Mouse (Mus musculus) neural tube, embryonic 11.5 days (tissue): ENCODE results near the gene Masp2. TPM values are rescaled to one million over a fixed set of nuclear protein-coding genes. Genes with fewer than 3 reads are reported as not detected.

Experiments used
- ATAC-seq: fragments of 200-750 bp; cut with Nextera tagmentation; 2 replicates; pipeline ENCODE4 v1.8.0; 2017; ENCODE audit warnings: moderate number of reproducible peaks, mild to moderate bottlenecking, moderate TSS enrichment, moderate library complexity; ENCODE audit not compliant: insufficient read depth, low FRiP score, low TSS enrichment
- DNase-seq: peaks from one replicate; pipeline ENCODE4 v3.0.0-alpha.2; 2015; ENCODE audit warnings: low spot score
- H3K27ac ChIP-seq: fragments of 300-500 bp; sonication (generic); 2 replicates; pipeline ENCODE4 v1.5.1; 2014; ENCODE audit warnings: low read depth, mild to moderate bottlenecking, low read length
- H3K27me3 ChIP-seq: fragments of 300-500 bp; sonication (generic); 2 replicates; pipeline ENCODE4 v1.6.1; 2014; ENCODE audit warnings: mild to moderate bottlenecking, low read length, mixed read lengths; ENCODE audit not compliant: control insufficient read depth, insufficient read depth
- H3K36me3 ChIP-seq: fragments of 300-500 bp; sonication (generic); 2 replicates; pipeline ENCODE4 v1.6.1; 2014; ENCODE audit warnings: mild to moderate bottlenecking, low read length, moderate library complexity, mixed read lengths; ENCODE audit not compliant: control insufficient read depth, insufficient read depth
- H3K4me1 ChIP-seq: fragments of 300-500 bp; sonication (generic); 2 replicates; pipeline ENCODE4 v1.6.1; 2014; ENCODE audit warnings: low read length, mixed read lengths; ENCODE audit not compliant: control insufficient read depth, insufficient read depth
- H3K4me2 ChIP-seq: fragments of 300-500 bp; sonication (generic); 2 replicates; pipeline ENCODE4 v1.6.1; 2014; ENCODE audit warnings: low read depth, mild to moderate bottlenecking, moderate library complexity
- H3K4me3 ChIP-seq: fragments of 300-500 bp; sonication (generic); 2 replicates; pipeline ENCODE4 v1.5.1; 2014; ENCODE audit warnings: low read depth, low read length
- H3K9ac ChIP-seq: fragments of 300-500 bp; sonication (generic); 2 replicates; pipeline ENCODE4 v1.6.1; 2014; ENCODE audit warnings: mild to moderate bottlenecking, low read length
- H3K9me3 ChIP-seq: fragments of 300-500 bp; sonication (generic); 2 replicates; pipeline ENCODE4 v1.6.1; 2016; ENCODE audit warnings: low read length; ENCODE audit not compliant: control insufficient read depth
- WGBS: fragments of 180-500 bp; shearing (Covaris S2); extraction: QIAGEN DNeasy Blood & Tissue Kit; methylation state at CpG from one replicate; pipeline ENCODE4 v1.1.7; 2014; 5-methylcytosine and 5-hydroxymethylcytosine counted together
- polyA plus RNA-seq: library from polyadenylated mRNA; unstranded; fragments of >200 nt; fragmentation: Nextera tagmentation; extraction: Ambion mirVana; gene quantifications from 2 replicates; pipeline ENCODE4 v1.2.1, GENCODE M21; 2014

The Masp2 gene
- polyA plus RNA-seq, 1 experiment from 2014 or later = 0.17 TPM

- Histone ChIP-seq H3K4me2 (no peak overlapping the region), H3K4me1 (no peaks in the 10 kb centered on the region)
- WGBS = 69% methylated on average over 9 of the region's 9 CpGs
Measured at GRCm38 (mm10) chr4:148638302-148638701, 35.9 kb downstream of the Masp2 start.

DNA sequence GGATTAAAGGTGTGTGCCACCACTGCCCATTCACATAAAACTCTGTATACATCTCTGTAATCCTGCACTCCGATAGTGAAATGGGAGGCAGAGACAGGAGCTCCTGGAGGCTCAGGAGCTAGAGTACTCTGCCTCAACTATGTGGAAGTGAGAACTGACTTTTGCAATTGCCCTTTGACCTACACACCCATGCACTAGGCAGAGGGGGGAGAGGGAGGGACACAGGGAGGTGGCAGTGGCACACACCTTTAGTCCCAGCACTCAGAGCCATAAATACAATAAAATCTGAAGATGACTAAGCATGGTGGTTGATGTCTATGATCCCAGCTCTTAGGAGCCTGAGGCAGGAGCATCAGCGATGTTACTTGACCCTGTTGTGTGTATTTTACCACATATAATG, 37.1 kb downstream of the Masp2 start:
- Histone ChIP-seq H3K9ac (no peak overlapping the region), H3K4me1 (no peaks in the 10 kb centered on the region), H3K27me3 (no peaks in the 10 kb centered on the region), H3K9me3 (no peaks in the 10 kb centered on the region), H3K4me3 (no peak overlapping the region), H3K27ac (no peak overlapping the region), H3K36me3 (no peaks in the 10 kb centered on the region), H3K4me2 (no peak overlapping the region)
- ATAC-seq = no peak
- 84% methylated on average over 2 of the region's 2 CpGs for WGBS
- DNase-seq = no peak

More at GRCm38 (mm10) chr4:148638302-148638701, 35.9 kb downstream of the Masp2 start:
- Histone ChIP-seq H3K27me3 (no peaks in the 10 kb centered on the region), H3K36me3 (no peaks in the 10 kb centered on the region), H3K9ac (no peak overlapping the region), H3K4me3 (no peak overlapping the region), H3K27ac (no peak overlapping the region), H3K9me3 (no peaks in the 10 kb centered on the region)
- DNase-seq (no peak), ATAC-seq (no peak)

DNA sequence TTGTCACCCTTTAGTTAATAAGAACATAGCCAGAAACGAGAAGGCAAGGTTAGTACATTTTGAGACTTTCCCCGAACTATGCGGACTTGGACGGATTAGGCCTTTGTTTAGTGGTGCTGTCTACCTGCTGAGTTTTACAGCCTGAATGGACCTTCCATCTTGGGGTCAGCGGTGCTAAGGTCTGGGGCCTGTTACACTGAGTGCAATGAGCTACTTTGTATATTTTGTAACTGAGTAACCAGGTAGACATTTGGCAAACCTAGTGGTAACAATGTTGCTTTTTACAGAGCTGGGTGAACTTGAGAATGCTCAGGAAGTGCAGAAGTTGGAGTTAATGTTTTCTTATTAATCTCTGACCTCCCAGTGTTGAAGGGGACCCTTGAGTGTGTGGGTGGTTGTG, 38.8 kb downstream of the Masp2 start:
- H3K9ac ChIP-seq = no peak overlapping the region
- no peaks in the 10 kb centered on the region for H3K36me3 ChIP-seq
- H3K27ac ChIP-seq = no peak overlapping the region
- H3K4me1 ChIP-seq = no peaks in the 10 kb centered on the region
- DNase-seq = no peak
- ATAC-seq = no peak
- no peaks in the 10 kb centered on the region for H3K27me3 ChIP-seq
- no peak overlapping the region for H3K4me2 ChIP-seq
- 76% methylated on average over 5 of the region's 5 CpGs for WGBS
- H3K4me3 ChIP-seq = no peak overlapping the region
- no peaks in the 10 kb centered on the region for H3K9me3 ChIP-seq

DNA sequence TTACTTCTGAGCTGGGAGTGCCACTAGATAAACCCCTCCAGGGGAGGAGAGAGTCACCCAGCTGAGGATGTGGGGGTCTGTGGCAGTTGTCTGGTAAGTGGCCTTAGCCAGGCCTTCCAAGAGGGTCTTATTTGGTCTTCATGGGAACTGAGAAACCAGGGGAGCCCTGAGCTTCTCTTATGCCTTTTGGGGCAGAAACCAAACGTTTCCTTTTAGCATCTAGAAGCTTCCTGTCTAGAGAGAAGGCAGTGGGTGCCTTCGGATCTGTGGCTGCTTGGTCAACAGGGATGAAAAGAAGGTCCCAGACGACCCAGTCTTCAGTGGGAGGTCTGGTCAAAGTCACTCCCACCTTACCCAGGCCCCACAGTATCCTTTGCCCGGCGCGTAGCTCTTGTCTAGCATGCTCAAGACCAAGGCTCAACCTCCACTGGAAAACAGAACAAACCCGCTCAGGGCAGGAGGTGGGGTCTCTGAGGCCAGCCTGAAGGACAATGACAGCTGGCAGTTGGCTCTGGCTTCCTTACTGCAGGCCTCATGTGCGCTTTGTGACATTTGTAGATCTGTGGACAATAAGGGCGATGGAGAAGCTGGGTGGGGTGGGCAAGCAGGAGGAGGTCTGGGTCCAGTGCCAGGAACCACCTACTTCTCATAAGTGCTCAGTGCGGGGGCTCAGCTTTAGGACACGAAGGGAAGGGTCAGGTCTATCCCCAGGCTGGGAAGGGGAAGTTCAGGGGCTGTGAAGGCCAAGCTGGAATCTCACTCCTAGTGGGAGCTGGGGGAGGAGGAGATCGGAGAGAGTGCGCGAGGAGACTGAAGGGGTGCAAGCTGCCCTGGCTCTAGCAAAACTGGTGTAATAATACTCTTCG, 41.2 kb downstream of the Masp2 start, which contains the start of gene Gm572:
Gene Gm572 (plus strand): TSS at position 27 of the 866 bp plus-strand sequence.
- no peak for DNase-seq
- no peak within 1 kb of the TSS for H3K9ac ChIP-seq
- WGBS = 72% methylated on average over 15 of the region's 15 CpGs
- H3K27me3 ChIP-seq = no peaks in the 10 kb centered on the region
- H3K36me3 ChIP-seq = no peaks in the 10 kb centered on the region
- no peak within 1 kb of the TSS for H3K27ac ChIP-seq
- no peaks in the 10 kb centered on the region for H3K9me3 ChIP-seq
- no peak within 1 kb of the TSS for H3K4me2 ChIP-seq
- no peaks in the 10 kb centered on the region for H3K4me1 ChIP-seq
- H3K4me3 ChIP-seq = no peak within 1 kb of the TSS
- ATAC-seq = no peak

DNA sequence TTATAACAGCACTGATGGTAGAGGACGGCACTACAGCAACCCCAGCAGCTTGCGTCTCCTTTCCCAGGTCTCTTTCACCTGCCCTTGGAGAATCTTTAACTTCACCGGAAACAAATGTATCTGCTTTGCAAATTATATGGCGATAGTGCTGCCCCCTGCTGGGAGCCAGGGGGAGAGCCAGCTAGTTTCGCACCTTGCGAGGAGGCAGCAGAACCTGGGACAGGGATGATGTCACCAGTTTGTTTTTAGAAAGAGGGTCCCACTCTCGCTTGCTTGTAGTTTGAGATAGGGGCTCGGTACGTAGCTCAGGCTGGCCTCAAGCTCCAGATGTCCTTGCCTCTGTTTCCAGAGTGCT, 41.8 kb downstream of the Masp2 start:
- H3K36me3 ChIP-seq = no peaks in the 10 kb centered on the region
- H3K4me3 ChIP-seq = no peak overlapping the region
- H3K9me3 ChIP-seq = no peaks in the 10 kb centered on the region
- H3K27me3 ChIP-seq = no peaks in the 10 kb centered on the region
- no peak overlapping the region for H3K27ac ChIP-seq
- no peaks in the 10 kb centered on the region for H3K4me1 ChIP-seq
- peak; percentile 75 for DNase-seq
- 9% methylated on average over 9 of the region's 9 CpGs for WGBS
- ATAC-seq = no peak
- H3K4me2 ChIP-seq = no peak overlapping the region
- no peak overlapping the region for H3K9ac ChIP-seq

GRCm38 (mm10) chr4:148644926-148645325, 42.6 kb downstream of the Masp2 start:
- ATAC-seq (no peak), DNase-seq (no peak)
- no peaks in the 10 kb centered on the region for H3K4me1 ChIP-seq
- 91% methylated on average over 6 of the region's 6 CpGs for WGBS
- H3K9ac ChIP-seq = no peak overlapping the region
- no peak overlapping the region for H3K4me2 ChIP-seq
- H3K27ac ChIP-seq = no peak overlapping the region
- H3K36me3 ChIP-seq = no peaks in the 10 kb centered on the region
- no peak overlapping the region for H3K4me3 ChIP-seq
- H3K27me3 ChIP-seq = no peaks in the 10 kb centered on the region
- H3K9me3 ChIP-seq = no peaks in the 10 kb centered on the region

- WGBS = 76% methylated on average over 11 of the region's 11 CpGs
- ATAC-seq = no peak
- no peaks in the 10 kb centered on the region for H3K9me3 ChIP-seq
- no peak overlapping the region for H3K4me3 ChIP-seq
- no peaks in the 10 kb centered on the region for H3K36me3 ChIP-seq
- H3K27me3 ChIP-seq = no peaks in the 10 kb centered on the region
- DNase-seq = no peak
- no peak overlapping the region for H3K9ac ChIP-seq
- H3K4me2 ChIP-seq = no peak overlapping the region
- H3K27ac ChIP-seq = no peak overlapping the region
- H3K4me1 ChIP-seq = no peaks in the 10 kb centered on the region
Measured at GRCm38 (mm10) chr4:148646616-148647015, 44.3 kb downstream of the Masp2 start.

GRCm38 (mm10) chr4:148649309-148649708, 47.0 kb downstream of the Masp2 start:
- no peaks in the 10 kb centered on the region for H3K9me3 ChIP-seq
- H3K27ac ChIP-seq = no peak overlapping the region
- H3K9ac ChIP-seq = no peak overlapping the region
- DNase-seq (no peak), ATAC-seq (no peak)
- WGBS = 68% methylated on average over 3 of the region's 3 CpGs
- no peaks in the 10 kb centered on the region for H3K36me3 ChIP-seq
- H3K4me1 ChIP-seq = no peaks in the 10 kb centered on the region
- no peak overlapping the region for H3K4me2 ChIP-seq
- H3K27me3 ChIP-seq = no peaks in the 10 kb centered on the region
- H3K4me3 ChIP-seq = no peak overlapping the region

DNA sequence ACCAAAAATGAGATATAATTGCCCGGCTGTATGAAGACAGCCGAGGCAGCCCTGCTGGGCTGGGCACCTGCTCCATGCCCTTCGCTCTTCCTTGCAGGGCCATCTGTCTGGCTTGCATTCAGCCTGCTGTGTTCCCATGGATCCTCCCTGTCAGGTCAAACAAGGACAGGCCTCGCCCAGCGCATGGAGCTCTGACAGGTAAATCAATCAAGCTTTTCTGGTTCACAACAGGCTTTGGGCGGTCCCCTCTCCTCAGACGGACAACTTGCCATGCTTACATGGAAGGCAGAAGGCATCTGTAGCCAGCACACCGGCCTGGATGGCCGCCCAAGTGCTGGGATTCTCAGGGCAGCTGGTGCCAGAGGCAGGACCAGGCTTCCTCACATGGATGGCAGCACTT, 48.7 kb downstream of the Masp2 start:
- H3K27ac ChIP-seq = 0 out of 2 replicates have a peak overlapping the region, but pooled peaks have one; percentile 5
- 25% methylated on average over 9 of the region's 9 CpGs for WGBS
- H3K27me3 ChIP-seq = no peaks in the 10 kb centered on the region
- no peaks in the 10 kb centered on the region for H3K4me1 ChIP-seq
- DNase-seq (peak; percentile 75), ATAC-seq (peak; percentile 87)
- no peak overlapping the region for H3K4me3 ChIP-seq
- H3K4me2 ChIP-seq = no peak overlapping the region
- no peaks in the 10 kb centered on the region for H3K36me3 ChIP-seq
- no peaks in the 10 kb centered on the region for H3K9me3 ChIP-seq
- H3K9ac ChIP-seq = no peak overlapping the region
